Mouse (Mus musculus): ENCODE data around the gene Myt1. TPM values are rescaled to one million over a fixed set of nuclear protein-coding genes. Genes with fewer than 3 reads are reported as not detected.

Myt1 gene
- polyA plus RNA-seq, 1 experiment: 0.13 TPM

GRCm38 (mm10) chr2:181722213-181722612 lies 40.9 kb upstream of the Myt1 start:
- Histone ChIP-seq H3K4me3 (ENCODE audit: insufficient read depth, low read depth, low read length) (no peak overlapping the region), H3K27ac (ENCODE audit: insufficient read depth, low read depth, low read length) (no peak overlapping the region), H3K36me3 (ENCODE audit: control insufficient read depth, insufficient read depth, low read length) (no peaks in the 10 kb centered on the region), H3K4me1 (ENCODE audit: control insufficient read depth, insufficient read depth, low read length) (no peaks in the 10 kb centered on the region), H3K27me3 (replicated peaks; ENCODE audit: control insufficient read depth, insufficient read depth, low read length) (no peaks in the 10 kb centered on the region)
- peak; percentile 24 for DNase-seq
- TF ChIP-seq CTCF (conservative IDR thresholded peaks at IDR 0.05; ENCODE audit: insufficient read depth, insufficient read length, low read depth, low read length) (peak; percentile 75), POLR2A (IDR thresholded peaks at IDR 0.05; ENCODE audit: low read depth, low read length) (no peak)
- WGBS: 5% methylated on average over 3 of the region's 3 CpGs

GRCm38 (mm10) chr2:181727659-181728262 lies 35.4 kb upstream of the Myt1 start:
- no peak overlapping the region for H3K27ac ChIP-seq (ENCODE audit: insufficient read depth, low read depth, low read length)
- no peak for TF ChIP-seq POLR2A (IDR thresholded peaks at IDR 0.05; ENCODE audit: low read depth, low read length)
- no peak for TF ChIP-seq CTCF (conservative IDR thresholded peaks at IDR 0.05; ENCODE audit: insufficient read depth, insufficient read length, low read depth, low read length)
- no peak overlapping the region for H3K4me3 ChIP-seq (ENCODE audit: insufficient read depth, low read depth, low read length)
- no peak for DNase-seq
- H3K4me1 ChIP-seq (ENCODE audit: control insufficient read depth, insufficient read depth, low read length): no peaks in the 10 kb centered on the region
- WGBS: 50% methylated on average over 9 of the region's 9 CpGs
- H3K36me3 ChIP-seq (ENCODE audit: control insufficient read depth, insufficient read depth, low read length): no peaks in the 10 kb centered on the region
- H3K27me3 ChIP-seq (replicated peaks; ENCODE audit: control insufficient read depth, insufficient read depth, low read length): no peaks in the 10 kb centered on the region

GRCm38 (mm10) chr2:181730051-181730450 lies 33.1 kb upstream of the Myt1 start:
- Histone ChIP-seq H3K36me3 (ENCODE audit: control insufficient read depth, insufficient read depth, low read length) (no peaks in the 10 kb centered on the region), H3K4me3 (ENCODE audit: insufficient read depth, low read depth, low read length) (no peak overlapping the region), H3K27me3 (replicated peaks; ENCODE audit: control insufficient read depth, insufficient read depth, low read length) (no peaks in the 10 kb centered on the region), H3K27ac (ENCODE audit: insufficient read depth, low read depth, low read length) (no peak overlapping the region), H3K4me1 (ENCODE audit: control insufficient read depth, insufficient read depth, low read length) (no peaks in the 10 kb centered on the region)
- TF ChIP-seq POLR2A (IDR thresholded peaks at IDR 0.05; ENCODE audit: low read depth, low read length) (no peak), CTCF (conservative IDR thresholded peaks at IDR 0.05; ENCODE audit: insufficient read depth, insufficient read length, low read depth, low read length) (no peak)
- WGBS: 45% methylated on average over 3 of the region's 3 CpGs
- no peak for DNase-seq

- H3K27ac ChIP-seq (ENCODE audit: insufficient read depth, low read depth, low read length): no peak overlapping the region
- no peaks in the 10 kb centered on the region for H3K27me3 ChIP-seq (replicated peaks; ENCODE audit: control insufficient read depth, insufficient read depth, low read length)
- TF ChIP-seq CTCF (conservative IDR thresholded peaks at IDR 0.05; ENCODE audit: insufficient read depth, insufficient read length, low read depth, low read length) (no peak), POLR2A (IDR thresholded peaks at IDR 0.05; ENCODE audit: low read depth, low read length) (no peak)
- no peak for DNase-seq
- H3K36me3 ChIP-seq (ENCODE audit: control insufficient read depth, insufficient read depth, low read length): no peaks in the 10 kb centered on the region
- H3K4me1 ChIP-seq (ENCODE audit: control insufficient read depth, insufficient read depth, low read length): no peaks in the 10 kb centered on the region
- no peak overlapping the region for H3K4me3 ChIP-seq (ENCODE audit: insufficient read depth, low read depth, low read length)
- 78% methylated on average over 1 of the region's 1 CpGs for WGBS
Observed at GRCm38 (mm10) chr2:181752626-181753025, 10.5 kb upstream of the Myt1 start.

GRCm38 (mm10) chr2:181758147-181758725 lies 4.9 kb upstream of the Myt1 start:
- 64% methylated on average over 2 of the region's 2 CpGs for WGBS
- no peak overlapping the region for H3K4me3 ChIP-seq (ENCODE audit: insufficient read depth, low read depth, low read length)
- no peaks in the 10 kb centered on the region for H3K27me3 ChIP-seq (replicated peaks; ENCODE audit: control insufficient read depth, insufficient read depth, low read length)
- TF ChIP-seq CTCF (conservative IDR thresholded peaks at IDR 0.05; ENCODE audit: insufficient read depth, insufficient read length, low read depth, low read length) (no peak), POLR2A (IDR thresholded peaks at IDR 0.05; ENCODE audit: low read depth, low read length) (no peak)
- DNase-seq: no peak
- no peaks in the 10 kb centered on the region for H3K36me3 ChIP-seq (ENCODE audit: control insufficient read depth, insufficient read depth, low read length)
- H3K27ac ChIP-seq (ENCODE audit: insufficient read depth, low read depth, low read length): no peak overlapping the region
- no peaks in the 10 kb centered on the region for H3K4me1 ChIP-seq (ENCODE audit: control insufficient read depth, insufficient read depth, low read length)

GRCm38 (mm10) chr2:181759041-181759440 lies 4.1 kb upstream of the Myt1 start:
- Histone ChIP-seq H3K27me3 (replicated peaks; ENCODE audit: control insufficient read depth, insufficient read depth, low read length) (no peaks in the 10 kb centered on the region), H3K4me3 (ENCODE audit: insufficient read depth, low read depth, low read length) (no peak overlapping the region), H3K27ac (ENCODE audit: insufficient read depth, low read depth, low read length) (no peak overlapping the region), H3K4me1 (ENCODE audit: control insufficient read depth, insufficient read depth, low read length) (no peaks in the 10 kb centered on the region), H3K36me3 (ENCODE audit: control insufficient read depth, insufficient read depth, low read length) (no peaks in the 10 kb centered on the region)
- no peak for DNase-seq
- WGBS: 50% methylated on average over 4 of the region's 4 CpGs
- TF ChIP-seq POLR2A (IDR thresholded peaks at IDR 0.05; ENCODE audit: low read depth, low read length) (no peak), CTCF (conservative IDR thresholded peaks at IDR 0.05; ENCODE audit: insufficient read depth, insufficient read length, low read depth, low read length) (no peak)

GRCm38 (mm10) chr2:181763886-181764527 lies 875 bp downstream of the Myt1 start:
- no peak for DNase-seq

More at GRCm38 (mm10) chr2:181763886-181764527, 875 bp downstream of the Myt1 start:
- no peaks in the 10 kb centered on the region; the same call in 1 of the 2 replicates for H3K27me3 ChIP-seq (replicated peaks; ENCODE audit: control insufficient read depth, insufficient read depth, low read length)
- WGBS: 32% methylated on average over 14 of the region's 14 CpGs
- H3K4me3 ChIP-seq (ENCODE audit: insufficient read depth, low read depth, low read length): no peak overlapping the region
- no peak overlapping the region for H3K27ac ChIP-seq (ENCODE audit: insufficient read depth, low read depth, low read length)
- no peaks in the 10 kb centered on the region for H3K4me1 ChIP-seq (ENCODE audit: control insufficient read depth, insufficient read depth, low read length)
- H3K36me3 ChIP-seq (ENCODE audit: control insufficient read depth, insufficient read depth, low read length): no peaks in the 10 kb centered on the region
- no peak for TF ChIP-seq CTCF (conservative IDR thresholded peaks at IDR 0.05; ENCODE audit: insufficient read depth, insufficient read length, low read depth, low read length)
- TF ChIP-seq POLR2A (IDR thresholded peaks at IDR 0.05; ENCODE audit: low read depth, low read length): no peak
